Mouse (Mus musculus) thymus, adult 2 months (tissue): Measurements from ENCODE around the gene 2900026A02Rik.

Experiments used
- CTCF ChIP-seq: fragments of 200-500 bp; IDR thresholded peaks from 2 replicates; pipeline ENCODE4 v1.5.1; 2012; ENCODE audit warnings: mild to moderate bottlenecking, control low read depth, low read length, moderate library complexity, borderline replicate concordance; ENCODE audit not compliant: control insufficient read depth, poor library complexity, insufficient read depth; ENCODE audit errors: extremely low read depth
- POLR2A ChIP-seq: fragments of 200-500 bp; IDR thresholded peaks from 2 replicates; pipeline ENCODE4 v1.6.1; 2012; ENCODE audit warnings: mild to moderate bottlenecking, low read length, control low read depth, moderate library complexity; ENCODE audit not compliant: control insufficient read depth, poor library complexity, insufficient read depth; ENCODE audit errors: extremely low read depth

GRCm38 (mm10) chr5:113085931-113086330 is 135.1 kb downstream of the 2900026A02Rik start:
- no peak for TF ChIP-seq CTCF
- no peak for TF ChIP-seq POLR2A
